Mouse (Mus musculus) liver, embryonic 18 days (tissue): ENCODE data around the gene Olfr384. TPM values are rescaled to one million over a fixed set of nuclear protein-coding genes. Genes with fewer than 3 reads are reported as not detected.

Experiments used
- polyA plus RNA-seq: library from polyadenylated mRNA; depleted of rRNA; stranded (reverse); fragments of >200 nt; gene quantifications from 2 replicates; pipeline ENCODE4 v1.2.3, GENCODE M21; 2012; rRNA removed

The Olfr384 gene
- not detected in 2 replicates for polyA plus RNA-seq

DNA sequence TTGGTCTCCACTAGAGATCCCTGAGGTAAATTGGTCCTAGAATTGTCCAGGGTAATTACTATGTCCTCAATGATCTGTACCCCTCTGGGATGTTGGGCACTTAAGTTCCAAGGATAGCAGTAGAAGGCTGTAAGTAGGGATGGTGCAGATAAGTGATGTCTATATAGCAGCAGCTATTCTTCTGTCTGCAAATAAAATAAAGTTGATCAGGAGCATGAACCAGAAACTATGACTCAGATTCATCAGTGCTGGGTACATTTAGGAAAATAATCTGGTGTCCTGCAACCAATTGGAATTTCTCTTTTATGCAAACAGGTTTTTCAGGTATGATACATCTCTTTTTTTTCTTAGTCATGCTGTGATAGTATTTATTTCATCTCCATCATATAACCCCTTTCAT lies at the start of gene Olfr384:
Olfr384 (plus strand) TSS at position 301 of the 400 bp plus-strand sequence.

GRCm38 (mm10) chr11:73592908-73593307 lies 5.5 kb upstream of the Olfr384 start, which contains the start of gene Olfr385:
Gene Olfr385, minus strand, starts transcription at chr11:73593008.

Other genes with a start within 250 kb of the Olfr384 start
- gene Olfr20, start 247.8 kb upstream of the Olfr384 start, polyA plus RNA-seq: 0.54 and 0.66 TPM in 2 replicates
- gene Olfr376, start 227.3 kb upstream of the Olfr384 start, polyA plus RNA-seq: not detected in 2 replicates
- not detected in 2 replicates for gene Olfr1, start 199.0 kb upstream of the Olfr384 start, polyA plus RNA-seq
- not detected in 2 replicates for gene Olfr378, start 170.1 kb upstream of the Olfr384 start, polyA plus RNA-seq
- gene Olfr380, start 141.1 kb upstream of the Olfr384 start, polyA plus RNA-seq: not detected in 2 replicates
- gene Olfr381, start 107.0 kb upstream of the Olfr384 start, polyA plus RNA-seq: not detected in 2 replicates
- not detected in 2 replicates for gene Olfr382, start 81.4 kb upstream of the Olfr384 start, polyA plus RNA-seq
- not detected in 2 replicates for gene Olfr385, start 5.6 kb upstream of the Olfr384 start, polyA plus RNA-seq
- not detected in 2 replicates for gene Zfp735, start 90.2 kb downstream of the Olfr384 start, polyA plus RNA-seq
- gene Olfr389, start 182.1 kb downstream of the Olfr384 start, polyA plus RNA-seq: not detected in 2 replicates
- not detected in 2 replicates for gene Olfr390, start 184.4 kb downstream of the Olfr384 start, polyA plus RNA-seq
- not detected in 2 replicates for gene Olfr391-ps, start 204.5 kb downstream of the Olfr384 start, polyA plus RNA-seq
- not detected in 2 replicates for gene Olfr392, start 218.5 kb downstream of the Olfr384 start, polyA plus RNA-seq